Mouse (Mus musculus): ENCODE measurements around the gene Serinc1.
"Not testable (repeated sequence)": the region's sequence is repeated elsewhere in the genome, so short reads cannot be mapped to it uniquely, and the experiment has no call there.

Serinc1 gene

DNA sequence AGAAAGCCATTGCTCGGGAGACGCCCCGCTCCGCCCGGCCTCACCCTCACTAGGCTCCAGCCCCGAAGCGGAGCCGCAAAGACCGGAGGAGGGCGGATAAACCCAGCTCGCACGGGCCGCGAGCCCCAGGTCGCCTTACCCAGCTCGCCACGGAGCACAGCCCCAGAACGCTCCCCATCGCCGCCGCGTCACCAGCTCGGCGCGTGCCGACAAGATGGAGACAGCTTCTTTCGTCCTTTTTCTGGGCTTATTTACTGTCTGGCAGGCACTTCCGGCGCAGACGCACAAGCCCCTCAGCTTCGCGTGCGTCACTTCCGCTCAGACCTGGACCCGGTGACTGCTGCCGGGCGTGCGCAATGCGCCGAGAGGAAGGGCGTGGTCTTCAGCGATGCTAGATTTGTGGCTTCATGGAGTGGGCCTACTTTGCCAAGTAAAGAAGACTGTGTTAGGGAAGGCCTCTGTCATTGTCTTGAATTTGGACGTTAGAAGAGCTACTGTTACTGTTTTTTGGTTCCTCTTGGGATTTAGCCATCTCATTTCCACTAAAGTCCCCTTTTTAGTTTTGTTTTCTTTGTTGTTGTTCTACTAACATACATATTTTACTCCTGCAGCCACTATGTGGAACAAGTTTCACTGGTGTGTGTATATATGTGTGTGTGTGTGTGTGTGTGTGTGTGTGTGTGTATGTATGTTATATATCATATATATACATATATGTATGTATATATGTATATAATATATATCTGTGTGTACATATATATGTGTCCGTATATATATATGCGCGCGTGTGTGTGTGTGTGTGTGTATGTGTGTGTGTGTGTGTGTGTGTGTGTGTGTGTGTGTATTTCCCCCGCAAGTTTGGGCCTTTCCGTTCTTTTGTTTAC is at the start of gene Serinc1:
Gene Serinc1, minus strand, starts transcription at position 313 of the 884 bp plus-strand sequence.
- DNase-seq (ENCODE audit: low spot score in 2 of 2): peak; percentile 89 to 95

DNA sequence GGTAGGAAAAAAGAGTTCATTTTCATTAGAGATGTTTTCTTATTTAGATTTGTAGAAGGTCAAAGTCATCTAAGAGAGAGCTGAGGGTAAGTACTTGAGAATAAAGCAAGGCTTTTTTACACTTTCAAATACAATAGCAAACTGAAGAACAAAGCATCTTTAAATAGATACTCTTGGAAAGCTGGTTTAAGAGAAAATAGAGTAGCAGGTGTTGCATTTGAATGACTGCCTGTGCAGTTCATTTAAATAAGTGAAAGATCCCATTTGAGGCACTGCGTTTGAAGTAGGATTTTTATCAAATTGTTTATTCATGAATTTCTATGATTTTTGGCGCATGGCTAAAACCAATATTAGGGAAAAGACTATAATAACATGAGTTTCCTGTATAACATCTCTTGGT is 44.4 kb upstream of the Serinc1 start:
- no peak for DNase-seq (ENCODE audit: low spot score in 2 of 2)

DNA sequence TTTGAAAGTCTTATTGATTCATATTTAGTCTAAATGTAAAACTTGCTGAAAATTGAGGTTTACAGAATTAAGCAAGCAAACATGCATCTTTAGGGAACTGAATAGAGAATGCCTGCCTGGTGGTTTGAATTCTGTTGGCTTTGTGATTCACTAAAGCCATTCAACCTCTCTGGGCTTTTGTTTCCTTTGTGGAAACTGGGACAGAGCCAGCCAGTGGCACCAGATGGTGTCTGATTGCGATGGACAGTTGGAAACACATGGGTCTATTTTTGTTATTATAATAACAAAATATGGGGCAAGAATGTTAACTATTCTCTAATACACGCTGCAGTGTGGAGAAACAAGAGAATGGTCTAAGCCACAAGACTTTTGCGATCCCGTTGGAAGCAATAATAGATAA is 39.8 kb upstream of the Serinc1 start:
- DNase-seq (ENCODE audit: low spot score in 2 of 2): no peak

DNA sequence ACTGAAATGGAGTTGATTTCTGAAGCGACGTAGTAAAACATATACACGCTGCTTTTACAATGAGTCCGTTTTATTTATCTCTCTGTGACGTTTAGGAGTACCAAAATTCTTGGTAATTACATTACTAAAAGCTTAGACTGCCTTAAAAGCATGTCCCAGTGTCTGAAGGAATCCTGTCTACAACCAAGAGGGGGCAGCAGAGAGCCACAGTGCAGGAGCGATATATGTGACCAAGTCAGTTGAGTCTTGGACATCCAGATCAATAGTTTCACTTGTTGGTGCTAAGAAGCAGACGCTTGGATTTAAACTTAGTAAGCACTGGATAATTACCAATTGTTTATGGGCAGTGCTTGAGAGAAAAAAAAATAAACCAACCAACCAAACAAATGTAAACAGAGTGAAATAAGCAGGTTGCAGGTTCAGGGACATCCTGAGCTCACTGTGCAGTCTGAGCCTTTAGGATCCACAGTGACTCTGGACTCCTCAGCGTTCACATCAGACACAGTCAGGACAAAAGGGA is 38.9 kb upstream of the Serinc1 start:
- no peak for DNase-seq (ENCODE audit: low spot score in 2 of 2)

DNA sequence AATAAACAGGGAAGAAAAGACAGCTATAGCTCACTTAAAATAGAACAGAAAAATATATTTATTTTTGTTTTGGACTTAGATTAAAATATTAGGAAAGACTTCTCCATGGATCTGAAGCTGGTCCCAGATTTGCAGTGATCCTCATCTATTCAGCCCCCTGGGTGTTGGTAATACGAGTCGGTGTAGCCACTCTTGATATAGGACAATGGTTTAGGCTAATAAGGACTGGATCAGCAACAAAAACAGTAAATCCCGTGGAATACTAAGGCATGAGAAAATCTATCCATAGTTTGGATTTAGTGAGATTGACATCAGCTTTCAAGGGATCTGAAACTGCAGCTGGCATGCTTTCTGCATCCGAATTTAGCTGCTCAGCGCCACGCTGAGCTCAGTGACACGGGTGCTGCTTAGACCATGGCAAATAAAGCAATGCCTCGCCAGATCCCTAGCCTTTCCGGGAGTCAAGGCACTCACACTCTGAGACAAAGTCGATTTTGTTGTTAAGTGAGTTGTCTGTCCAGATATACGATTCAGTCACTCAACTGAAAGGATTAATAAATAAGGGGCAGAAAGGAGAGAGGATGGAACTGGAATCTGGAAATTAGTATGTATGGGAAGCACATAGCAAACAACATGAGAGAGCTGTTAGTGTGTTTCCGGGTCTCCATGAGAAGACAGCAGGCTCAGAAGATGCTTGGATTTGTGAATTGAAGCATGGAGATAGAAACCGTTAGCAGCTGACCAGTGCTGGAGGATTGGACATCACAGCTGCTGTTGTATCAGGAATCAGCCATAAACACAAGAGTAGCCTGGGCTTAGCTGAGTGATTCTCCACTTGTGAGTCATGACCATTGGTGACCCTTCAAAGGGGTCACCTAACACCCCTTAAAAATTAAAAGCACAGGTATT is 36.9 kb upstream of the Serinc1 start:
- DNase-seq (ENCODE audit: low spot score in 2 of 2): no peak

DNA sequence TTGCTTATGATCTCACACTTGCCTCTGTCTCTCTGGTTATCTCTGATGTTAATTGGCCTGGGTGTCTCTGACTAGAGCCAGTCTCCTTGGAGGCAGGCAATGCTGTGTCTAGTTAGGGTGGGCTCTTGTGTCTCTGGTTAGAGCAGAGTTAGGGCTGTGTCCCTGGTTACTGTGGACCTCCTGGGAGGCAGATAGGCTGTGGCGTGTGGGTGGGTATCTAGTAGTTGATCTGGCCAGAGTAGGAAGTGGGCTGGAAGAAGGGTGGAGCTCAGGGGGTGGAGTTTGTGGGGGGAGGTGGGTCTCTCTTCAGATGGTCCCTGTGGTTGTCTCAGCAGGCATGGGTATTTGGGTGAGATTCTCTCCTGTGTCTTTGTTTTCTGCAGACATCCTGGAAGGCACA is 33.9 kb upstream of the Serinc1 start:
- DNase-seq (ENCODE audit: low spot score in 2 of 2): no peak

DNA sequence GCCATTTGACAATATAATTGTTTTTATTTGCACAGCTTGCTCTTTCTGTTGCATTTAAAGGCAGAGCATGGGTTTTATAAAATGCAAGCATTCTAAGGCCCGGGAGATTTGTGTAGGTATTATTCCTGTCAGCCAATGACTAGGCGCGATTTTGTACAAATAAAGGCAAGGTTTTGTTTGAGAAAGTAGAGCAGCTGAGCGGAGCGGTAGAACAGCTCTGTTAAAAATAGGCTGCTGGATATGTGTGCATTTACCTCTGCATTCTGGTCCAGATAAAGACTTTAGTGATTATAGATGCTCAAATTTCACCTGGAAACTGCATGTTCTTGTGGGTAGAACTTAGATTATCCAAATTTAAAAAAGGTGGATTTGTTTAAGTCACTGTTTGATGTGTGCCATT is 25.3 kb upstream of the Serinc1 start:
- no peak for DNase-seq (ENCODE audit: low spot score in 2 of 2)

DNA sequence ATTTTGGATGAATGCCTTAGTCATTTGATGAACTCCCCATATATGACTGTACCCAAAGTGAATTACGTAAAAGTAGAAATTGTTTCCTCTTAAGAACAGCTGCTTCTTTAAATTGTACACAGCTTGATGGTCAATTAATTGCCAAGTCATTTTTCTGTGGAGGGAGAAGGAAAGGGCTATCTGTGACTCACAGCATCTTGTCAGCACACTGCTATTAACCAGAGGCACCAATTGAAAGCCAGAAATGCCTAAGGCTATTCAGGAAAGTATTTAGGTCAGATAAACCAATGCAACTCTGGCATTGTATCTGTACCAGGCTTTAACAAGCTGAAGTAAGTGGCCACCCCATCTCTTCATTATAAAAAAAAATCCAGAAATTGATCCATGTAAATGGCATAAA is 21.4 kb upstream of the Serinc1 start:
- DNase-seq (ENCODE audit: low spot score in 2 of 2): no peak

DNA sequence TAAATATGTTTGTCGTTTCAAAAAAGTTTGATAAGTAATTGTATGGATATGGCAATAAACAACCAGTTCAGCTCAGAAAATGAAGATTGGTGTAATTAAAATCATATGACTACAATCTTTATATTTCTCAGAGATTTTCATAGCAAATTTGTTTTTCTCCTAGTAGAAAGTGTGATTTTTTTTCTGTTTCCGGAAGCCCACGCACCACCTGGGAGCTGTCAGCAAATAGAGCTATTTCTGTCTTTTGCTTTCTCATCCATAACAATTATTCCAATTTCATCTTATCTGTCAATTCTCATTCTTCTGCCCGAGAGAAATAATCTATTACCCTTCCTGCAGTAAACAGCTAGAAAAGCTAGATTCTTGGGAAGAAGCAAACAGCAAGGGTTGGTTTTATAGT is 17.3 kb upstream of the Serinc1 start:
- DNase-seq (ENCODE audit: low spot score in 2 of 2): no peak

DNA sequence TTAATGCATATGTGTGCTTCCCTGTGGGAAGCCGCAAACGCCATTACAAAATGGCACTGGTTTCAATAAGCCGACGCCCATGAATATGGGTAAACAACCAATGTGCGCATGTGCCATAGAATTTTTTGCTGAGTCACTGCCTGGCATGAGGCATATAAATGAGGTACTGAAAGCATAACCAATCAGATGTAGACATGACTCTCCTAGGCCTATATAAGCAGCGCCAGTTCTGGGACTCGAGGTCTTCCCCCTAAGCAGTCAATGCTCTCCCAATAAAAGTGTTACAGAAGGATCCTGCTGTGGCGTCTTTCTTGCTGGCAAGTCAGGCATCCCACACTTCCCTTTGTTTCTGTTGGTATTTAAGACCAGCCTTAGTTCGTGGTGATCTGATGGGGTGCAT is 11.6 kb upstream of the Serinc1 start:
- DNase-seq (ENCODE audit: low spot score in 2 of 2): not testable (repeated sequence)

DNA sequence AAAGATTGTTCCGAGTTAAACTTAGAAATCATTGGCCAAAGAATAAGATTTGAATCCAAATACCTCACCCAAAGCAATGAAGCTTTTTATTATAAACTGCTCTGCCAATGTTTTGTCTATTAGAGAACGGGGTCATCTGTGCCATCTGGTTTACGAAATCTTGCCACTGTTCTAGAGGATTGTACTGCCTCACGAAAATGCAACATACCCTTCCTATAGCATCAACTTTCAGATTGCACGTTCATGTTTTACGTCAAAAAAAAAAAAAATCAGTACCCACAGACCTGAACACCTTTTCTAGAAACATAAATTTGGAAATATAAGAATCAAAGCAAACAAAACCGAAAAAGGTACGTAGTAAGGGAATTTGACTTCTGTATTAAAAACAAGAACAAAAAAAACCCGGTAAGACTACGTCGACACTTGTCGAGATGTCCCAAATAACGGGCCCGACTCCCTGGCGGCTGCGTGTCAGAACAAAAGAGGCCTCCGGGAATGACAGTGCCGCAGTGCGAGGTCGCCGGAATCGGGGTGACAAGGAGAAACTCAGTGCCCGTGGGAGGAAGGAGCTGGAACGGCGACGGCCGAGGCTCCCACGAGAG is 613 bp downstream of the Serinc1 start:
- no peak for DNase-seq (ENCODE audit: low spot score in 2 of 2)

DNA sequence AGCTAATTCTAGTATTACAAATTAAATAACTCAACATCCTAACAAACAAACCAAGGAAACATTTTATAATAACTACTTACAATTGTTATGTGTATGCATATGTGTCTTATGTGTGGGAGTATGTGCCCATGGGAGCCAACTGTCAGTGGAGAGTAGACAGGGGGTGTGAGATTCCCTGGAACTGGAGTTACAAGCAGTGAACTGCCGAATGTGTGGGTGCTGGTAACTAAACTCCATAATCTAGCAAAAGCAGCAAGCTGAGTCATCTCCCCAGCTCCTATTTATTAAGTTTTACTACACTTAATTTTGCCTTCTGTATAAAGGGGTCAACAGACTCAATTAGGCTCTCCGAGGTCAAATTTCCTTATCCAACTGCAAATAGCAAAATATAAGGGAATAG is 1.3 kb downstream of the Serinc1 start:
- no peak for DNase-seq (ENCODE audit: low spot score in 2 of 2)

DNA sequence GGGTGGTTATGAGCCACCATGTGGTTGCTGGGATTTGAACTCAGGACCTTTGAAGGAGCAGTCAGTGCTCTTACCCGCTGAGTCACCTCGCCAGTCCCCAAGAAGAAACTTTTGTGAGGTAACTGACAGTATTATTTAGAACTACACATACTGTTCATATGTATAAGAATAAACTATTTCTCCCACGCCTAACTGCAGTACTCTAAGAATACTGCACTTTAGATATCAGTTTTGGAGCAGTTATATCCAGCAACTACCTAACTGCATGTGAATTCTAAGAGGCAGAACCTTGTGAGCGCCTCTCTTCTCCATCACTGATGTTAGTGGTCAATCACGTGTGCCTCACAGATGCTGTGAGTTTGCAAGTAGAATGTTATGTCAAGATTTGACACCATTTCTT is 5.9 kb downstream of the Serinc1 start:
- no peak for DNase-seq (ENCODE audit: low spot score in 2 of 2)

DNA sequence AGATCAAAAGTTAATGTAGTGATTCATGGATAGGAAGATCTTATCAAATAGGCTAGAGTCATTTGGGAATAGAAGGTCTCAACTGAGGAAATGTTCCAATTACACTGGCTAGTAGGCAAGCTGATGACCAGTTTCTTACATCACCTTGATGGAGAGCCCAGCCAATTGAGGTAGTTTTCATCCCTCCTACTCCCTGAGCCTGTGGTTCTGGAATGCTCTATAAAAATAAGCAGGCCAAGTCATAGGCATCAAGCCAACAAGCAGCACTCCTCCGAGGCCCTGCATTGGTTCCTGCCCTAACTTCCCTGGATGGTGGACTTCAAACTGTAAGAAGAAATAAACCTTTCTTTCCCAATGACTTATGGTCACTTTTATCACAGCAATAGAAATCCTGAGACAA is 17.1 kb downstream of the Serinc1 start:
- DNase-seq (ENCODE audit: low spot score in 2 of 2): no peak

DNA sequence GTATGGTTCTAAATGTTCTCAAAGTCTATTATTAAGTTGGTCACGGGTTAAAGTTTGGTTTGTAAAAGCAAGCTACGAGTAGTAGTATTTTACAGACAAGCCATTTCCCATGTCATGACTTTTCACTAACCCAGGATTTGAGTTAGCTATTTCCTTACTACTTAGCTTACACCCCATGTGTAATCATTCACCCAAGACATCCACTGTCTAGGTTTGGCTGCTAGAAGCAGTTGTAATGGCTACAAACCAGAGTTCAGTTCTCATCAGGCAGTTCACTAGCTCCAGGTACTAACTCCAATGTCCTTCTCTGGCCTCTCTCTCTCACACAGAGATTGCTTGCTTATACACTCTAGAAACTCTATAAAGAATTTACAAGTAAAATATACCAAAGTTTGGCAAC is 17.7 kb downstream of the Serinc1 start:
- DNase-seq (ENCODE audit: low spot score in 2 of 2): no peak

DNA sequence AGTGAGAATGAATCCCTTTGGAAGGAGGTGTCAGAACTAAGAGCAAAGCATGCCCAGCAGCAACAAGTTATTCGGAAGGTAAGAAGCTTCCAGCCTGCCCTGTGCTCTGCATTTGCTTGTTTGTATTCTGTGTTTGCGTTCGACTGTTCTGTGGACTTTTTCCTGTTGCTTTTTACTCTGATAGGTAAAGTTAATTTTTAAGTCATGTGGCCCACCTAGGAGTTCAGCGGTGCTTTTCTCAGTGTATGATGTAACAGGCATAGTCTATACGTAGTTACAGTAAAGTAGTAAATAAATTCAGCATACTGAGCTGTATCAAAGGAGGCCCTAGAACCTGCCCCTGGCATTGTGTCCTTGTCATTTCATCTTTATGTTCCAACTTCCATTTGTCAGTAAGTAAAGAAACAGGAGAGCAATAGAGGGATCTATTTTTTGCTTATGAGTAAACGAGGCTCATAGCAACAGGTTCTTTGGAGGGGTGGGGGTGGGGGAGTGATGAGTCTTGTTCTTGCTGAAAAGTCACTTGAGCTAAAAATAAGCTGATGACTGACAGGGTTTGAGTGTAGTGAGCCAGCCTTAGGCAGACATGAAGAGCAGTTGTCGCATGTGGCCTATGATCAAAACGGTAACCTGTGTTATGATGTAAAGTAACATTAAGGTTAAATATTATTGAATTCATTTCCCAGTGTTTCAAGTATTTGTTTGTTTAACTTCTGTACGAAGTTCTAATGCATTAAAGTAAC is 32.7 kb downstream of the Serinc1 start:
- no peak for DNase-seq (ENCODE audit: low spot score in 2 of 2)

DNA sequence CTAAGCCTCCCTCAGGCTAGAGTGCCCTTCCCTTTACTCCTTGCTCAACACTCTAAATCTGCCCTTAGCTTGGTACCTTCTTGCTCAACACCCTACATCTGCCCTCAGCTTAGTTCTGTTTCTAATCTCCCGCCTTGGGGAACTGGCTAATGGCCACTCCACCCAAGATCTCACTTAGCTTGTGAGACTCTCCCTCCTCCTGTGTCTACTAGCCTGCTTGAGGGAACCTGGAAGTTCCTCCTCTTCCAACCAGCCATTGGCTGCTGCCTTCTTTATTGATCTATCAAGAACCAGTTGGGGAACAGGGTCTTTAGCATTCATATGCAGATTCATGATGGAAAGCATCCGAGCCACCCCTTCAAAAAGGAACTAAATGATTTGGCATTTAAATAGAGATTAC is 40.3 kb downstream of the Serinc1 start:
- DNase-seq (ENCODE audit: low spot score in 2 of 2): no peak

DNA sequence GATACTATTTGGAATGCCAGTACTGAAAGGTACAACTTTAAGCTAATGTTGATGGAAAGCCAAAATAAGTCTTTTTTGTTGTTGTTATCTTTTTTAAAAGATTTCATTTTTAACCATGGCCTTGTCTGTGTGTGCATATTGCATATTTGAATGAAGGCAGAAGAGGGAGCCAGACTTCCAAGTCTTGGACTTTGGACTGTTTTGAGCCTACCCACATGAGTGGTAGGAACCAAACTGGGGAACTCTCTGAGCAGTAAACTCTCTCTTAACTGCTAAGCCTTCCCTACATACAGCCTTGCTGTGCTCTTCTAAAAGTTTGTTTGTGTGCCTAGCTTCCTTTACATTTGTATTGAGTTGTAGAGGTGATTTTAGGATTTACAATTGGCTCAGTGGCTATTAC is 43.7 kb downstream of the Serinc1 start:
- DNase-seq (ENCODE audit: low spot score in 2 of 2): no peak

DNA sequence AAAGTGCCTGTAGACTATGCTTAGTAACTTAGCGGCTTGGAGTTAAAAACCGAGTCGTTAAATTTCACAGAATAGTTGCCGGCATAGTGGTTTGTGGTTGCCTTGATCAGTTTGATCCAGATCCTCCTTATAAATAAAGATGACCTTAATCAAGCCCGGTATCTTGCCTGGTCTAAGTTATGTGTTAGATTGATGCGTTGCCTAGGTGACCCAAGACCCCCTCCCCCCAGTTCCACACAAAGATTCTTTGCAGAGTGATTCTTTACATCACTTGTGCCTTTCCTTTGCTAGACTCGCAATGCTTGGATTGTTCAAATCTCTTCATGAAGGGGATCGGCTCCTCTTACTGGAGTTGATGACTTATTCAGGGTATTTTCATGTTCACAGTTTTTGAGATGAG is 45.1 kb downstream of the Serinc1 start:
- no peak for DNase-seq (ENCODE audit: low spot score in 2 of 2)

DNA sequence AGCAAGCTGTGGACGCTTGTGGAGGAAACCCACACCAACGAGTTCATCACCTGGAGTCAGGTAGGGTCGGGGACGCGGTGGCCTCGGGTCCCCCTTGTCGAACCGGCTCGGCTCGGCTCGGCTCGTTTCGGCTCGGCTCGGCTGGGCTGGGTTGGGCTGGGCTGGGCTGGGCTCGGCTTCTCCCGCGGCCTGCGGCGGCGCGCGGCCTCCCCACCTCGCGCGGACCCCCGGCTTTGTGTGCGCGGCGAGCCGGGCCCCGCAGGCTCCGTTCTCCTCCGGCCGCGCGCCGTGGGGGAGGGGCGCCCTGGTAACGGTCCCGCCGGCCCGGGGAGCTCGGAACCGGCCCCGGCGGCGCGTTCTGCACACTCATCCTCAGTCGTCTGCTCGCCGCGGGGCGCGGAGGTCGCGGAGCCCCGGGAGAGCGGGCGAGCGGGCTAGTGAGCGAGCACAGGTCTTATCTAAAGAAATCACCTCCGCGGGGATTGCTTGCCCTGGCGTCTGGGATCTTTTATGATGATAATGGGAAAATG is 45.7 kb downstream of the Serinc1 start:
- peak; percentile 76 to 82 for DNase-seq (ENCODE audit: low spot score in 2 of 2)

DNA sequence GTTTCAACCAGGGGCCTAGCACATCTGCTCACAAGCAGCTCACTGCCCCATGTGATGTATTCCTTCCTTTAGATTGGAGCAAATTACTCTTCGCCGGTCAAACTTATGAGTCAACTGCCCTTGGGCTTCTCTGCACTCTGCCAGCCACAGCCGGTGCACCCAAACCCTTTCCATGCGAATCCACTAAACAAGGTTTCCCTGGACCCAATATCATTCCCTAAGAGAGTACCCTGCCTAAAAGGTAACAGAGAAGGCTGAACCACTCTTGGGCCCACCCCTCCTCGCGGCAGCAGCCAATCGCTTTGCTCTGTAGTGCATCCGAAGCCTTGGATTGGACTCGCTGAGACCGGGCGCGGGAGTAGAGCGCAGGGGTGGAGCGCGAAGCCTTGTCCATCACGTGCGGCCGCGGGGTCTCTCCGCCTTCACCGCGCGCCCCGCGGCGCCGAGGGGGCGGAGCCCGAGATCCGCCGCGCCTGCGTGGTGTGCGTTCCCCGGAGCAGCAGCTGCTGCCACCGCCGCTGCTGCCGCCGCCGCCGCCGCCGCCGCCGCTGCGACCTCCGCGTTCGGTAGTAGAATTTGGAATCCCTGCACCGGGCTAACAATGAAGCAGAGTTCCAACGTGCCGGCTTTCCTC is 46.3 kb downstream of the Serinc1 start, which contains the start of gene Hsf2:
Gene Hsf2, plus strand, starts transcription at position 478 of the 634 bp plus-strand sequence.
- DNase-seq (ENCODE audit: low spot score in 2 of 2): peak; percentile 95
